Mouse (Mus musculus) embryonic fibroblast, embryonic 13.5 days (primary cell): ENCODE measurements around the gene Ipo11.

ENCODE experiments used
- CTCF ChIP-seq: IDR thresholded peaks from 2 replicates; pipeline ENCODE4 v1.5.1; 2011; ENCODE audit warnings: mild to moderate bottlenecking, control low read depth, low read length, moderate library complexity, borderline replicate concordance; ENCODE audit not compliant: insufficient read depth
- POLR2A ChIP-seq: IDR thresholded peaks from 2 replicates; pipeline ENCODE4 v1.6.1; 2011; ENCODE audit warnings: low read depth, mild to moderate bottlenecking, control low read depth, low read length, moderate library complexity

DNA sequence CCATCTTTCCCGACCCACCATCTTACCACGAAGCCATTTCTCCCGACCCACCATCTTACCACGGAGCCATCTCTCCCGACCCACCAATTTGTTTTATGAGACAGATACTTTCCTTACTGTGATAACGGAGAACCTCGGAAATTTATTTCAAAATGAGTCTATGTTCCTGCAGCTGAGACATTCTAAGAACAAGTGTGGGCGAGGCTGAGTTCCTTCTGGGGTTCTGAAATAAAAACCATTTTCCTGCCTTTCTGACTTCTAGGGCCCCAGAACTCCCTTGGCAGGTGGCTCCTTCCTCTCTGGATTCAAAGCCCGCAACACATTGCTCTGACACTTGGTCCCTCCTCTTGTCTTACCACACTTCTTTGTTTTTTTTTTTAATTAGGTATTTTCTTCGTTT lies 168.0 kb downstream of the Ipo11 start:
- TF ChIP-seq CTCF (no peak), POLR2A (no peak)
